ENCODE assay signal across 38 mouse cellular contexts in the genomic region with DNA sequence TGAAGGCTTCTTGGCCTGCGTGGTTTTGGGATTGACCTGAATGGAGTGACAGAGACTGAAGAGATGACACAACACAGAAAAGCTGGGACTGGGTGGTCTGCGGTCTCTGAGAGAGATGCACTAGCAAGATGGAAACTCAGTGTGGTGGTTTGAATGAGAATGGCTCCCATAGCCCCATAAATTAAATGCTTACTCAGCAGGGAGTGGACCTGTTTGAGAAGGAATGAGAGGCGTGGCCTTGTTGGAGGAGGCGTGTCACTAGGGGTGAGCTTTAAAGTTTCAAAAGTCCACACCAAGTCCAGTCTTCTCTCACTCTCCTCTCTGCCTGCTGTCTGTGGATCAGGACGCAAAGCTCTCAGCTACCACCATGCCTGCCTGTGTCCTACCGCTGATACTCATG. TPM values are rescaled to one million over a fixed set of nuclear protein-coding genes. Genes with fewer than 3 reads are reported as not detected.
"Had no signal": no experiment of that assay in that cellular context is flagged by ENCODE, and none has a peak within 500 bp of the region (broad histone marks: within the 10 kb centered on the region; RNA-seq: fewer than 3 reads in every experiment).

No protein-coding gene starts in this region.

- ATAC-seq: hindbrain, embryonic 16.5 days; inflammation-experienced regulatory T-cells, adult 6 months; intestine, embryonic 15.5 days; intestine, postnatal 0 days; liver, embryonic 12.5 days had no signal

- DNase-seq: gastrocnemius, adult 2 months; gastrocnemius, postnatal 10 days; gastrocnemius, postnatal 25 days; heart, postnatal 10 days; heart, postnatal 4 days; kidney, adult 18-20 months; kidney, adult 8-10 months; kidney, postnatal 10 days; kidney, postnatal 25 days; kidney, postnatal 4 days; liver had no signal

- H3K27me3 ChIP-seq: heart, embryonic 12.5 days; hindbrain, embryonic 12.5 days; intestine, embryonic 15.5 days; limb, embryonic 12.5 days; liver, embryonic 12.5 days had no signal

- H3K4me2 ChIP-seq: heart, embryonic 12.5 days; hindbrain, embryonic 12.5 days; hindbrain, embryonic 14.5 days; intestine, embryonic 15.5 days; limb, embryonic 12.5 days; liver, embryonic 12.5 days had no signal

- H3K9me3 ChIP-seq: heart, embryonic 10.5 days; hindbrain, embryonic 10.5 days; hindbrain, embryonic 12.5 days; intestine, embryonic 15.5 days; limb, embryonic 10.5 days; liver, embryonic 12.5 days had no signal

- H3K4me1 ChIP-seq: intestine, embryonic 15.5 days; limb, embryonic 12.5 days had no signal

- H3K9ac ChIP-seq: heart, embryonic 12.5 days; hindbrain, embryonic 12.5 days; hindbrain, embryonic 14.5 days; intestine, embryonic 15.5 days; limb, embryonic 12.5 days; liver, embryonic 12.5 days; liver, embryonic 14.5 days had no signal

- H3K27ac ChIP-seq: gastrocnemius, adult 2 months; heart, embryonic 10.5 days; hindbrain, embryonic 10.5 days; hindbrain, embryonic 12.5 days; hindbrain, embryonic 14.5 days; intestine, embryonic 15.5 days; layer of hippocampus, adult 2 months; left cerebral cortex, adult 2 months; limb, embryonic 10.5 days; limb, embryonic 12.5 days; liver, embryonic 12.5 days; liver, embryonic 14.5 days had no signal

- H3K4me3 ChIP-seq: gastrocnemius, adult 2 months; heart, embryonic 10.5 days; heart, embryonic 12.5 days; hindbrain, embryonic 10.5 days; hindbrain, embryonic 12.5 days; intestine, embryonic 15.5 days; layer of hippocampus, adult 2 months; left cerebral cortex, adult 2 months; limb, embryonic 10.5 days; limb, embryonic 12.5 days; liver, embryonic 12.5 days had no signal

- H3K36me3 ChIP-seq: heart, embryonic 10.5 days; heart, embryonic 12.5 days; hindbrain, embryonic 10.5 days; hindbrain, embryonic 12.5 days; intestine, embryonic 15.5 days; limb, embryonic 10.5 days; limb, embryonic 12.5 days; liver, embryonic 12.5 days had no signal

RNA-seq across cellular contexts. Expression of gene Ankrd36, which starts 1.8 kb away (rescaled TPM):
- total RNA-seq: gastrocnemius, adult 2 months; gastrocnemius, postnatal 10 days; gastrocnemius, postnatal 25 days; gastrocnemius, postnatal 4 days; granulocyte monocyte progenitor cell, adult 5-6 weeks; heart, adult 8-10 months; heart, postnatal 10 days; heart, postnatal 25 days; heart, postnatal 4 days; layer of hippocampus, adult 2 months; layer of hippocampus, postnatal 10 days; layer of hippocampus, postnatal 25 days; left cerebral cortex, adult 2 months; left cerebral cortex, postnatal 14 days; left cerebral cortex, postnatal 36 days had no signal
- polyA plus RNA-seq: heart, embryonic 14.5 days; heart, embryonic 16.5 days; hindbrain, embryonic 10.5 days; hindbrain, embryonic 14.5 days; hindbrain, embryonic 16.5 days; inflammation-experienced regulatory T-cells, adult 6 months; intestine, postnatal 0 days; kidney, embryonic 14.5 days; kidney, embryonic 16.5 days; limb, embryonic 10.5 days; limb, embryonic 12.5 days had no signal
